Mouse (Mus musculus) induced T-regulatory cell, adult 2 months (primary cell): ENCODE results near the gene Pdhb.

Experiments used
- DNase-seq: peaks from one replicate; pipeline ENCODE4 v3.0.0-alpha.2; 2012; ENCODE audit warnings: low read depth

Pdhb gene

GRCm38 (mm10) chr14:8190556-8190955 lies 17.7 kb upstream of the Pdhb start:
- no peak for DNase-seq

DNA sequence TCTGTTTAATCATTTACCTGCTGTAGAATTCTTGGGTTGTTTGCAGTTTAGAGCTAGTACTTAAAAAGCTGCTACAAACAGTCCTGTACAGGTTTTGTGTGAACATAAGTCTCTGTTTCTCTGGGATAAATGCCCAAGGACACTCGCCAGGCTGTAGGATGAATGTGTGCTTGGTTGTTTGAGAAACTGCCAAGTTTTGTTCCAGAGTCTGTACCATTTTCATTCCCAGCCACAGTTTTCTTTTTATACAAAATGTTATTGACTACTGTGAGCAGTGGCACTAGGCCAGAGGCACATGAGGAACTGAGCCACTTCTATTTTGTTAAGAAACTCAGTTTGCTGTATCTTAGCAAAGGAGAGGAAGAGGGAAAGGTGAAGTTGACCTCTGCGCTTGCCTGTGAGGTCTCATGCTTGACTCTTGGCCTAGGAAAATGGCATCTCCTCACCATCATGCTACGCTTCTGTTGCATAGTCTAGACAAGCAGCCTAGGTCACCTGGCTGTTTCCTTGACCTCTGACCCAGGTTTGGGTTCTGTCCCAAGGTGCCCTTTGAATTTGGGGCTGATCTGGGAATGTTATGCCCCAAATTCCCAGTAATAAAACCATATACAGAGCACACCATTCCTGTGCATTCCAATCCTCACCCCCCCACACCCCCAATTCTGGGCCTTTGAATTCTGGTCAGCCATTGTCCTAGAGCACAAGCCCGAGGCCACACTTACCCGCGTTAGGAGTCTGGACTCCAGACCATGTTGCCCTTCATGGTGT lies 13.6 kb upstream of the Pdhb start:
- DNase-seq: no peak

GRCm38 (mm10) chr14:8183330-8183729 lies 10.5 kb upstream of the Pdhb start:
- DNase-seq: peak; percentile 47

GRCm38 (mm10) chr14:8180371-8181035 lies 7.7 kb upstream of the Pdhb start:
- DNase-seq: no peak

DNA sequence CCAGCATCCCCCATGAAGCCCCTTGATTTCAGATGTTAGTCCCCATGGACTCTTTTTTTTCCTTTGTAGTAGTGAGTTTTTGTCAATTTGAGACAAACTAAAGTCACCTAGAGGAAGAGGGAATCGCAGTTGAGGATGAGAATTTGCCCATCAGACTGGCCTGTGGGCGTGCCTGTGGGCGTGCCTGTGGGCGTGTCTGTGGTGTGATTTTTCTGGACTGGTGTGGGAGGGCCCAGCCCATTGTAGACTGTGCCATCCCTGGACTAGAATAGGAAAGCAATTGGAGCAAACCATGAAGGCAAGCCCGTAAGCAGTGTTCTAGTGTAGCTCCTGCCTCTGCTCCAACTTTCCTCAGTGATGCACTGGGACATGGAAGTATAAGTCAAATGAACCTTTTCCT lies 3.4 kb upstream of the Pdhb start:
- DNase-seq: peak; percentile 37

DNA sequence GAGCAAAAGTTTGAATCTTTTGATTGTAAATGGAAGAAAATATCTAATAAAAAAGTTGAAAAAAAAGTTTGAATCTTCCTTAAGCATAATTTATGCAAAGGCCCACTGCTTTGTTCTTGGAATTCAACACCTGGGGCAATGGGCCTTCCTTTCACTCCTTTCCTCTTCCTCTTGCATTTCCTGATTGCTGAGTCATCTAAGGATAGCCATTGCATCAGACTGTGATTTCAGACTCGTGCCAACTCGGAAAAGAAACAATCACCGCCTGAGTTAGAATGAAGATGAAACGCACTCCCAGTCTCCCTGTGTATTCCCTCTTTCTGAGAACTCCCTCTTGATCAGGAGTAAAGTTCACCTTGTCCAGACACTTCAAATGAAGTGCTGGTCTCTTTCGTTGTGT lies 1.8 kb upstream of the Pdhb start:
- no peak for DNase-seq

GRCm38 (mm10) chr14:8173542-8174250 lies 871 bp upstream of the Pdhb start:
- DNase-seq: peak; percentile 86

GRCm38 (mm10) chr14:8164463-8164862 lies 8.4 kb downstream of the Pdhb start:
- no peak for DNase-seq

DNA sequence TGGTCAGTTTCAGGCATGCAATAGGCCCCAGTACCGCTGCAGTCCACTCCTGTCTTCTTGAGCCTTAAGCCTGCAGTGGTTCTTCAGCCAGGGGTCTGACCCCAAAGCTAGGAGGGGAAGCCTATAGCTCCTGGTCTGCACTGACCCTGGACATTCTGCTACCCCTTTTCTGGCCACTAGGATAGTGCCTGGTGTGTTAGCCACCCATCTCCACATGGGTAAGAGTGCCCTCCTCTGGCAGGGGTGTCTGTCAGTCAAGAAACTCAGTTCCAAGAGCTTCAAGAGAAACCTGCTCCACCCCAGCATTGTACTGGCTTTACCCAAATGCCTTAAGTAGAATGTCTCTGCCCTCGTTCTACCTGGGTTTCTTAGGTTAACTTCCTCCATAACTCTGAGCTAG lies 11.0 kb downstream of the Pdhb start:
- no peak for DNase-seq

GRCm38 (mm10) chr14:8159141-8159540 lies 13.7 kb downstream of the Pdhb start:
- no peak for DNase-seq

DNA sequence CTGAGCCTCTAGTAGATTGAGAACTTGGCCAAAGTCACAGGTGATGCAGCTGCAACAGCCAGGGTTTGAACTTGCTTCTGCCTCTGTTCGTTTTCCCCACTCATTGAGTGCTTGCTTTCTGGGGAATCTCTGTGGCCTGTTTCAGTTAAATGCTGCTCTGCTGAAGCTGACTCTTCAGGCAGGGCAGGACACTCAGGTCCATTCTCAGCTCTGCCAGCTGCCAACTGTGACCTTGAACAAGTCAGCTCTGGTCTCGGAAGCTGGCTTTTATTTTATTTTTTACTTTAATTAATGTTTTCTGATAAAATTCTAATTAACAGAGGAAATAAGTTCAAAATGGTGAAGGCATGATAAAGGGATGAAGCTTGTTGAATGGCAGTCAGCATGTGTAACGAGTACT lies 14.1 kb downstream of the Pdhb start:
- no peak for DNase-seq

DNA sequence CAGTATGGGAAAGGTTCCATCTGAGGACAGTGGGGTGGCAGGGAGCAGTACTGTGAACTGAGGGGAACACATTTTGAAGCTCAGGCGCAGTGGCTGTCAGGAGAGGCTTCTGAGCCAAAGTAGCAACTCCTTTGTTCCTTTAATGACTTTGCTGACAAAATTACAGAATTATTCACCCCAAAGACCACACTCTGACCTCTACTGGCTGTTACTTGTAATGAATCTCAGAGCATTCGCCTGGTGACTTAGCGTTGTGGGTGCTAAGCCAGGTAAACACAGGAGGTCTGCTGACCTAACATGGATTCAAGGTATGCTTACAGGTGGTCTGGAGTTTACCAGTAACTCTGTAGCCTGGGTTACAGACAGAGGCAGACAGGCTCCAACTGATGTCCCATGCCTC lies 15.9 kb downstream of the Pdhb start:
- peak; percentile 49 for DNase-seq

DNA sequence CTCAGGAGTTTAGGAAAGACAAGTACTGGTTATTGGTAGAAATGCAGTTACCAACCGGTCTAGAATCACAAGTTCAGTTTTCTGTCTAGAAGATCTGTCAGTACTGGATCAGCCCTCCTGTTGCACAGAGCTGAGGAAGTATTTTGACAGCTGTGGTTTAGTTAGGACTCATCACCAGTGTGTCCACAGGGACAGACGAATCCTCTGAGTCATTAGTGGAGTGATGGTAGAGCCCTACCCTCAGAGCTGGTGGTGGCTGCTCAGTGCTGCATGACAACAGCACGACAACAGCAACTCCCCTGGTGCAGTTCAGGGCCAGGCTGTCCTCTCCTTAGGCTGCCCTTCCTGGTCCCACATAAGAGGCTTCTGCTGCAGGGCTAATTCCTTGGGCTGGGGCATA lies 18.8 kb downstream of the Pdhb start:
- no peak for DNase-seq

DNA sequence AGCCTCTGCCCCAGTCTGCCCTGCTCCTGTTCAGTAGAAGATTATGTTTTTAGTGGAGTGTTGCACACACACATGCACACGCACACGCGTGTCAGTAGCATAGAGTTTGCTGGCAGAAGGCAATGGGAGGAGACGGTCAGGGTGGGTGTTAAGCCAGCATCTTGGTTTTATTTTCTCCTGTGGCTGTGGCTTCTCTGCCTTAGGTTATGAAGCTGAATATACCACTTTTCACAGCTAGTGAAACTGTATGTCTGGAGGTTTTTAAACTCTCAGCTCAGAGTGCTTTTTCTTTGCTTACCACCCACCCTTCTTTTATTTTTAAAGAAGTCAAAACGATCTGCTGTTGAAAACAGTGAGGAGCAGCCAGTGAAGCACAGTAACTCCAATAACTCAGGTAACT lies 21.1 kb downstream of the Pdhb start:
- no peak for DNase-seq

DNA sequence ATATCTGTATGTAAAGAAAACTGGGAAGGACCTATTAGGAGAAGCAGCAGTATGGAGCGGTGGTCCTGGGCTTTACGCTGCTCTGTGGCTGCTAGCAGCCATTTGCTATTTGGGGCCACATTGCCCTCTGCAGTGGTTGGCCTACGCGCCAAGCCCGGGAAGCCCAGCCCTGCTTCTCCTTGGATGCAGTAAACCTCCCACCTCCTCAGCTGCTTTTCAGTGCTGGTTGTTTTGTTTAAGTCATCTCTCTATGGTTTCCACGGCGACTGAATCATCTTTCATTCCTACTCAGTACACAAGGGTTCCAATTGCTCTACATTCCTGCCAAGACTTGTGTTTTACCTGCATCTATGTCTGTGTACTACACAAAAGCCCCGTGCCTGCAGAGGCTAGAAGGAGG lies 24.0 kb downstream of the Pdhb start:
- no peak for DNase-seq

DNA sequence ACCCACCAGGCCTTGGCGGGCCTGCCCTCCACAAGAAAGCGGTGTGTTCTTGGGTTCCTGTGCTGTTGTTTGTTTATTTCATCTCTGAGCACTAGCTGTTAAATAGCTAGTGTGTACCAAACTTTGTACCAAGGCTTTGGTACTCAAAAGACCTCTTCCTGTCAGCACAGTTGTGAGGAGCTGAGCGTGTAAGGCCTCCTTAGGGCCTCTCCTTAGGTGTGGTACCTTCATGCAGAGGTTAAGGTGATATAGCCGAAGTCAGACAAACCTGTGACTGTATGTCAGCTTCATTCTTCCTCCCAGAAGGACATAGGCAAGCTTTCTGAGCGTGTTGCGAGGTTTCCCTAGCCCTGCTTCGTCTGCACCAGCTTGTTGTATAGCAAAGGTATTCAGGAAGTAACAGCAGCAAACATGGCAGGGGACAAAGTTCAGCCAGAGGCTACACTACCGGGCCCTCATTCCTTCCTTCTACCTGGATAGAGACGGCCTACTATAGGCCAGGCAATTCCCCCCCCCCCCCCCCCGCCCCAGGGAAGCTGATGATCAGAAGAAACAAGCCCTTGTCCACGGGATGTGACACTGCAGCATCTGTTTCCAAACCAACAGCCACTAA lies 26.1 kb downstream of the Pdhb start:
- no peak for DNase-seq

DNA sequence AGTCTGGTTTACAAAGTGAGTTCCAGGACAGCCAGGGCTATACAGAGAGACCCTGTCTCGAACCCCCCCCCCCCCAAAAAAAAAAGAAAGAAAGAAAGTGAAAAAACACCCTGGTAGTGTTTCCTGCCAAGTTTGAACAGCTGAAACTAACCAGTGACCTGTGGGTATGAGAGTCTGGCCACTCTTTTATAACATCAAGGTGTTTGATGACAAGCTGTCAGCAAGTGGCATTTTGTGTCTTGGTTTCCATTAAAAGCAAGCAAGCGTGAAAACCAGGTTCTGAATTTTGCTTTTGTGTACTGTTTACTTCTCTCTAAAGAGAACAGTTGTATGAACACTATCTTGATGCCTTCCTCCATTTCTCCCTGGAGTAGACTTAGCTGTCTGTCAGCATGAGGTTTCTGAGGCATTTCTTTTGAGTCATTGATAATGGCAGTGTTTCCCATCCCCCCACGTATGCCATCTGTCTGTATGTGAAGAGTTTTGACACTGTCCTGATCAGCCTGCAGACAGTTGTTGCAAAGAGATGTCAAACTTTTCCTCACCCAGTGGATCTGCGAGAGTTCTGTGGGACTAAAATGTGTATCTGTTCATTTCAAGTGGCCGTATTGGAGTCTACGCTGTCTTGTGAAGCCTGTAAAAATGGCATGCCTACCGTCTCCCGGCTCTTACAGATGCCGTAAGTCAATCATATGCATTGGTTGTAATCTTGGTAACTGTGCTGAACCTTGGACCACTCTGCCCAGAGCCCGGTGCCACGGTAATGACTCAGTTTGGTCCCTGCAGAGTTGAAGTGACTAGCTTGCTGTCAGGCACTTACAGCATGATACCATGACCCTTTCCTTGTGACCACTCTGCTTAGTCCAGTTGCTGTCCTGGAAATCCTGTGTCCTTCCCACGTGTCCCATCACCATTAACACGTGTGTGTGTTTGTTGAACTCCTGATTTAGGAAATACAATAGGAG lies 26.9 kb downstream of the Pdhb start:
- no peak for DNase-seq

GRCm38 (mm10) chr14:8141131-8141530 lies 31.7 kb downstream of the Pdhb start:
- DNase-seq: no peak

DNA sequence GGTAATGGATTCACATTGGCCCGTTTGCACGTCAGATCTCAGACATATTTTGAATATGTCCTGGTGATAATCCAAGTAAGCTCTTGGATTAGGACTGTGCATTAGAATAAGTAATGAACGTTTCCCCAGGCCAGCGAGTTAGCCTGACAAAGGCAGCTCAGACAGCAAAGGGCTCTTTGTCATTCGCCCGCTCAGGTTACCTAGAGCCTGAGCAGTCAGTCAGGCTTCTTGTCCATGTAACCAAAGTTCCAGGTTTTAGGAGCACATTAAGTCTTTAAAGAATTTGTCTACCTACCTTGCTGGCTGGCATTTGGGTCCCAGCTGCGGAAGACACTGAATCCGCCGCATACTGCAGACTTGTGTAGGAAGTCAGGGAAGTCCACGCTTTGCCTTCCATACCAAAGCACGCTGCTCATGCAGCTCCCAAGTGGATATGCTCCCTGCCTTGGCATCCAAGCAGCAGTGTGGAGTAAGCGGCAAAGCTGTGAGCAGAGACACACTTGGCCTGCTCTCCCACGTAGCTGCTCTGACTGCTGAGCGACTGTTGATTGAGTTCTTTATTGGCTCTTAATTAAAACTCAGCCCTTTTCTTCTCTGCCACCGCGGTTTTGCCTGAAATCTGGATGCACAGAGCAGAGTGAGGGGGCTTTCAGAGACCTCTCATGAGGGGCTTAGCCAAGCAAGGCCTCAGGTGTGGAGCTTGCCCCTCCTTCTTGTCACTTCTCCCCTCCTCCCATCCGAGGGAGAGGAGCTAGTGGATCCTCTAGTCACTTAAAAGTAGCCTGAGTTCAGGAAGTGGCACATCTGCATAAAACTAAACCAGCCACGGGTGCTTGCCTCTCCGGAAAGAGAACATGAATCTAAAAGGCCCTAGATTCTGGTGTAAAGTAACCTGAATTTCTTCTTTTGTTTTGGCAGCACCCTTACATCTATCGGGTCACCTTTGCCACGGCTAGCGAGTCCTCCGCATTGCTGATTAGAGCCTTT lies 32.8 kb downstream of the Pdhb start:
- no peak for DNase-seq

DNA sequence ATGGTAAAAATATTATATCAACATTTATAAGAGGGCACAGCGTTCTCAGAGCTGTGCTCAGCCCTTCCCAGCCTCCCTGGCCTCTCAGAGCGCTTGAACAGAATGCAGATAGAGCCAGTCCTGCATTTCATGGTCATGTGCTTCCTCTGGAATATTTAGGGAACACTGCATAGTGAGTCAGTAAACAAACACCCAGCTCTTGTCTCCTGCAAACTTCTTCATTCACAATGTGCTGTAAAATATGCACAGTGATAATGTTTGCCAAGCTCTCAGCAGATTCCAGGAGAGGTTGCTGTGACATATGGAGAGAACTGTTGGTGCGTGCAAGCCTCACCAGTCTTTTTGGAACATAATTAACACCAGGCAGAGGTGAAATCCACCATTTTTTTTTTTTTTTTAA lies 37.7 kb downstream of the Pdhb start:
- DNase-seq: no peak
